Mouse (Mus musculus): ENCODE measurements around the gene Kirrel.

Gene Kirrel

GRCm38 (mm10) chr3:87174096-87174768, at the start of gene Kirrel:
Kirrel (minus strand) TSS chr3:87174747.
- peak; percentile 68 to 81 for DNase-seq

- DNase-seq: no peak
These were observed 49.1 kb upstream of the Kirrel start for GRCm38 (mm10) chr3:87223636-87224035.

- no peak for DNase-seq
These were observed 47.8 kb upstream of the Kirrel start for GRCm38 (mm10) chr3:87222346-87222745.

GRCm38 (mm10) chr3:87215176-87215575, 40.6 kb upstream of the Kirrel start:
- DNase-seq: no peak

GRCm38 (mm10) chr3:87214221-87214864, 39.8 kb upstream of the Kirrel start:
- DNase-seq: no peak

- DNase-seq: no peak
These were observed 32.0 kb upstream of the Kirrel start for GRCm38 (mm10) chr3:87206336-87207075.

GRCm38 (mm10) chr3:87196637-87197036, 22.1 kb upstream of the Kirrel start:
- no peak for DNase-seq

- no peak for DNase-seq
These were observed 20.5 kb upstream of the Kirrel start for GRCm38 (mm10) chr3:87195041-87195440.

GRCm38 (mm10) chr3:87194591-87194990, 20.0 kb upstream of the Kirrel start:
- no peak for DNase-seq

GRCm38 (mm10) chr3:87193756-87194155, 19.2 kb upstream of the Kirrel start:
- no peak for DNase-seq

GRCm38 (mm10) chr3:87193352-87193751, 18.8 kb upstream of the Kirrel start:
- no peak for DNase-seq

GRCm38 (mm10) chr3:87176687-87177086, 2.1 kb upstream of the Kirrel start:
- DNase-seq: no peak

GRCm38 (mm10) chr3:87175438-87175815, 880 bp upstream of the Kirrel start:
- DNase-seq: no peak

GRCm38 (mm10) chr3:87174769-87175437, 356 bp upstream of the Kirrel start:
- DNase-seq: no peak

GRCm38 (mm10) chr3:87173486-87174085, 961 bp downstream of the Kirrel start:
- DNase-seq: no peak

GRCm38 (mm10) chr3:87173103-87173444, 1.5 kb downstream of the Kirrel start:
- no peak for DNase-seq

GRCm38 (mm10) chr3:87172351-87173102, 2.0 kb downstream of the Kirrel start:
- peak in 1 of 2 experiments; percentile 28 for DNase-seq

- no peak for DNase-seq
These were observed 3.1 kb downstream of the Kirrel start for GRCm38 (mm10) chr3:87171201-87172100.

GRCm38 (mm10) chr3:87169402-87170015, 5.0 kb downstream of the Kirrel start:
- DNase-seq: no peak

GRCm38 (mm10) chr3:87168756-87169155, 5.8 kb downstream of the Kirrel start:
- no peak for DNase-seq

- no peak for DNase-seq
These were observed 6.9 kb downstream of the Kirrel start for GRCm38 (mm10) chr3:87167621-87168020.

Data from kidney, postnatal 25 days (tissue).